Mouse (Mus musculus): ENCODE results near the gene Cux1.

Cux1 gene

GRCm38 (mm10) chr5:136535976-136536725 is 31.1 kb downstream of the Cux1 start:
- no peak for DNase-seq

GRCm38 (mm10) chr5:136535204-136535603 is 32.1 kb downstream of the Cux1 start:
- no peak for DNase-seq

GRCm38 (mm10) chr5:136533371-136534276 is 33.7 kb downstream of the Cux1 start:
- peak; percentile 50 for DNase-seq

- no peak for DNase-seq
Measured at GRCm38 (mm10) chr5:136531674-136532365, 35.5 kb downstream of the Cux1 start.

GRCm38 (mm10) chr5:136530931-136531330 is 36.4 kb downstream of the Cux1 start:
- DNase-seq = peak; percentile 81

- no peak for DNase-seq
Measured at GRCm38 (mm10) chr5:136529165-136529564, 38.1 kb downstream of the Cux1 start.

- DNase-seq = no peak
Measured at GRCm38 (mm10) chr5:136527871-136528270, 39.4 kb downstream of the Cux1 start.

GRCm38 (mm10) chr5:136526545-136526909 is 40.8 kb downstream of the Cux1 start:
- no peak for DNase-seq

GRCm38 (mm10) chr5:136525896-136526544 is 41.3 kb downstream of the Cux1 start:
- DNase-seq = peak; percentile 71

GRCm38 (mm10) chr5:136522843-136523463 is 44.3 kb downstream of the Cux1 start:
- no peak for DNase-seq

- DNase-seq = no peak
Measured at GRCm38 (mm10) chr5:136521656-136522055, 45.6 kb downstream of the Cux1 start.

GRCm38 (mm10) chr5:136518648-136519437 is 48.4 kb downstream of the Cux1 start:
- DNase-seq = no peak

- no peak for DNase-seq
Measured at GRCm38 (mm10) chr5:136517510-136517909, 49.8 kb downstream of the Cux1 start.

- DNase-seq = no peak
Measured at GRCm38 (mm10) chr5:136516593-136516992, 50.7 kb downstream of the Cux1 start.

GRCm38 (mm10) chr5:136514049-136514677 is 53.1 kb downstream of the Cux1 start:
- peak; percentile 44 for DNase-seq

- DNase-seq = no peak
Measured at GRCm38 (mm10) chr5:136512103-136512674, 55.1 kb downstream of the Cux1 start.

- no peak for DNase-seq
Measured at GRCm38 (mm10) chr5:136511378-136511777, 55.9 kb downstream of the Cux1 start.

GRCm38 (mm10) chr5:136510609-136511008 is 56.7 kb downstream of the Cux1 start:
- DNase-seq = no peak

GRCm38 (mm10) chr5:136507629-136508028 is 59.7 kb downstream of the Cux1 start:
- no peak for DNase-seq

- DNase-seq = no peak
Measured at GRCm38 (mm10) chr5:136506262-136506661, 61.0 kb downstream of the Cux1 start.
